Mouse (Mus musculus) CH12.LX (cell line): ENCODE results near the gene Btd. TPM values are rescaled to one million over a fixed set of nuclear protein-coding genes. Genes with fewer than 3 reads are reported as not detected.
A peak's percentile ranks its signal among the peaks of the same experiment; 100 is the strongest.

Experiments
- DNase-seq: peaks from one replicate; pipeline ENCODE4 v3.0.0-alpha.2; 2013; ENCODE audit errors: extremely low read depth
- H3K27ac ChIP-seq: 2 replicates; pipeline ENCODE4 v1.5.1; 2012; ENCODE audit warnings: low read depth, mild to moderate bottlenecking, control low read depth, moderate library complexity; ENCODE audit not compliant: insufficient read depth
- H3K27me3 ChIP-seq: replicated peaks from 2 replicates; pipeline ENCODE3; 2012; ENCODE audit warnings: inconsistent platforms
- H3K36me3 ChIP-seq, 2 experiments: replicated peaks in 1 of 2; 2 replicates each; pipeline versions ENCODE3 to v1.6.1; 2012; ENCODE audit warnings: inconsistent platforms in 1 of 2, low read length in 1 of 2, mild to moderate bottlenecking in 1 of 2, mixed read lengths in 1 of 2, moderate library complexity in 1 of 2; ENCODE audit not compliant: control insufficient read depth in 1 of 2, insufficient read depth in 1 of 2
- H3K4me1 ChIP-seq, 2 experiments: 2 replicates each; pipeline ENCODE4 v1.6.1; 2012; ENCODE audit warnings: inconsistent platforms in 1 of 2, moderate library complexity in 1 of 2; ENCODE audit not compliant: insufficient read depth in 2 of 2, control insufficient read depth in 1 of 2
- H3K4me2 ChIP-seq: 2 replicates; pipeline ENCODE4 v1.6.1; 2012; ENCODE audit warnings: low read depth, mild to moderate bottlenecking, control low read depth; ENCODE audit not compliant: poor library complexity, insufficient read depth, severe bottlenecking
- H3K4me3 ChIP-seq, 3 experiments: fragments of 150-350 bp in 1 of 3; sonication (generic) in 1 of 3; replicated peaks in 1 of 3; 2 replicates each; pipeline versions ENCODE3 to v1.5.1; 2011 to 2012; ENCODE audit warnings: low read depth in 2 of 3, low read length in 2 of 3, mild to moderate bottlenecking in 2 of 3, moderate library complexity in 2 of 3, control low read depth in 1 of 3, improper control_type of control experiment in 1 of 3, inconsistent platforms in 1 of 3, mixed read lengths in 1 of 3; ENCODE audit not compliant: poor library complexity in 1 of 3
- H3K79me2 ChIP-seq: replicated peaks from 2 replicates; pipeline ENCODE4 v1.6.1; 2012; ENCODE audit warnings: mild to moderate bottlenecking, moderate library complexity; ENCODE audit not compliant: control insufficient read depth, poor library complexity, insufficient read depth, severe bottlenecking; ENCODE audit errors: extremely low read depth
- H3K9ac ChIP-seq: 2 replicates; pipeline ENCODE4 v1.6.1; 2012; ENCODE audit warnings: low read depth, mild to moderate bottlenecking, control low read depth, moderate library complexity; ENCODE audit not compliant: insufficient read depth
- H3K9me3 ChIP-seq: replicated peaks from 2 replicates; pipeline ENCODE3; 2012; ENCODE audit warnings: low read length, inconsistent platforms, mixed read lengths
- BHLHE40 ChIP-seq: IDR thresholded peaks from 2 replicates; pipeline ENCODE4 v1.6.1; 2011; ENCODE audit warnings: mild to moderate bottlenecking, low read depth, low read length, improper control_type of control experiment
- CHD2 ChIP-seq: IDR thresholded peaks from 2 replicates; pipeline ENCODE4 v1.6.1; 2011; ENCODE audit warnings: low read length, improper control_type of control experiment
- CTCF ChIP-seq, 2 experiments: IDR thresholded peaks in 1 of 2; conservative IDR thresholded peaks in 1 of 2; 2 replicates each; pipeline ENCODE4 v1.5.1; 2011 to 2012; ENCODE audit warnings: low read depth in 2 of 2, low read length in 2 of 2, improper control_type of control experiment in 1 of 2, inconsistent platforms in 1 of 2, mild to moderate bottlenecking in 1 of 2, moderate library complexity in 1 of 2
- E2F4 ChIP-seq: IDR thresholded peaks from 2 replicates; pipeline ENCODE4 v1.6.1; 2011; ENCODE audit warnings: low read depth, low read length, improper control_type of control experiment; ENCODE audit not compliant: insufficient replicate concordance
- ELF1 ChIP-seq: IDR thresholded peaks from 2 replicates; pipeline ENCODE4 v1.6.1; 2014; ENCODE audit warnings: low read depth, mild to moderate bottlenecking, inconsistent platforms, low read length, improper control_type of control experiment
- GABPA ChIP-seq: IDR thresholded peaks from 2 replicates; pipeline ENCODE4 v1.6.1; 2012; ENCODE audit warnings: low read depth, low read length, improper control_type of control experiment, inconsistent platforms; ENCODE audit not compliant: insufficient replicate concordance
- HCFC1 ChIP-seq: IDR thresholded peaks from 2 replicates; pipeline ENCODE4 v1.6.1; 2012; ENCODE audit warnings: low read depth, mild to moderate bottlenecking, inconsistent platforms, low read length, improper control_type of control experiment
- IRF4 ChIP-seq: IDR thresholded peaks from 2 replicates; pipeline ENCODE4 v1.6.1; 2014; ENCODE audit warnings: low read depth, mild to moderate bottlenecking, inconsistent platforms, low read length, improper control_type of control experiment
- KAT2A ChIP-seq: IDR thresholded peaks from 2 replicates; pipeline ENCODE4 v1.6.1; 2012; ENCODE audit warnings: low read length, improper control_type of control experiment, inconsistent platforms; ENCODE audit not compliant: insufficient replicate concordance
- MAZ ChIP-seq: IDR thresholded peaks from 2 replicates; pipeline ENCODE4 v1.6.1; 2012; ENCODE audit warnings: low read depth, mild to moderate bottlenecking, inconsistent platforms, low read length, improper control_type of control experiment, moderate library complexity
- MYC ChIP-seq: IDR thresholded peaks from 2 replicates; pipeline ENCODE4 v1.6.1; 2011; ENCODE audit warnings: low read depth, mild to moderate bottlenecking, improper control_type of control experiment, low read length
- PAX5 ChIP-seq: IDR thresholded peaks from 2 replicates; pipeline ENCODE4 v1.6.1; 2012; ENCODE audit warnings: low read length, inconsistent platforms, mixed read lengths
- RCOR1 ChIP-seq: conservative IDR thresholded peaks from 2 replicates; pipeline ENCODE4 v1.6.1; 2012; ENCODE audit warnings: low read depth, mild to moderate bottlenecking, inconsistent platforms, low read length, improper control_type of control experiment
- TBP ChIP-seq: conservative IDR thresholded peaks from 2 replicates; pipeline ENCODE4 v1.6.1; 2011; ENCODE audit warnings: low read depth, low read length, improper control_type of control experiment
- dilution Hi-C: fragments of 300-500 bp; cut with MboI; formaldehyde crosslinking; loops from 2 replicates; pipeline ENCODE4 v1.14.3; 2020; ENCODE audit warnings: low sequenced_read_pairs; ENCODE audit not compliant: extremely low pct_unique_long_range_greater_than_20kb, extremely low pct_ligation_motif_present
- in situ Hi-C: fragments of 300-500 bp; cut with MboI; formaldehyde crosslinking; loops from 3 replicates; pipeline ENCODE4 v1.14.3; 2019; ENCODE audit warnings: low sequenced_read_pairs, low pct_ligation_motif_present, low pct_unique_long_range_greater_than_20kb, mixed read lengths
- polyA plus RNA-seq: library from polyadenylated mRNA; unstranded; fragments of >175 nt; gene quantifications from 2 replicates; pipeline ENCODE4 v1.2.1, GENCODE M21; 2012; ENCODE audit warnings: low read depth; ENCODE audit not compliant: insufficient read length
- total RNA-seq, 2 experiments: library from RNA; depleted of rRNA; stranded (reverse); fragments of 300-350 nt in 1 of 2; fragments of >200 nt in 1 of 2; gene quantifications; 2 replicates each; pipeline ENCODE4 v1.2.3; 2012 to 2014

The Btd gene
- total and polyA plus RNA-seq, 3 experiments = 16.2 to 25.4 (median 23.0) TPM

DNA sequence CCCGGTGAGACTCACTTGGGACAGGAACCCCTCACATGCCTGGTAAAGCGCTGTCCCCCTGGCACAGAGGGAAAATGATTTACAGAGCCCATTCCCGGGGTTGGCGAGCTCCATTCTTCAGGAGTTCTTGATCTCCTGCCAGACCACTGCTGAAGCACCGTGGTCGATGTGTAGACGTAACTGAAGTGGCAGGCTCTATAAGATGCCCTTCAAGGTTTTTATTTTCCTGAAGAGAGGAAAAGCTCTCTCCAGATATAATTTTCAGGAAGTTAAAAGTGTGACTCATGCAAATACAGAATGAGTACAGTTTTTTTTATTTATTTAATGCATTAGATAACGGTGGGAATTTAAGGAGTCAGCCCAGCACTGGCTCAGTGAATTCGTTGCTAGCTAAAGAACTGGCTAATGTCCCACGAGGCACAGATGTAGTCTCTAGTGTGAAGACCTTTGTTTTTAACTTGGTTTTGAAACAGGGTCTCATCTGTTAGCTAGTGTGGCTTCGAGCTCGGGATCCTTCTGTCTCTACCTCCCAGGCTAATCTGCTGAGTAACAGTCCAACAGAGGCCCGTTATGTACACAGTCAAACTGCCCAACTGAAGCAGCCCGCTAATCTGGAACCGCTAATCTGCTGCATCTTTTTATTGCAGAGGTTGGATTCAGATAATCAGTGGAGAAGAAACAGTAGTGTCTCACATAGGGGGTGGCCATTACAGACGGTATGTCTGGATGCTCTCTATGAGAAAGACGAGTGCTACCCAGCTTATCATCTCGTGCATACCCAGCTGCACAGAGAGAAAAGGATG lies 23.5 kb downstream of the Btd start:
- H3K9me3 ChIP-seq = peaks cover 8% of the 10 kb centered on the region
- in situ Hi-C loops = no loop called here
- dilution Hi-C loops = no loop called here
- no peak overlapping the region for H3K4me3 ChIP-seq
- H3K27me3 ChIP-seq = no peaks in the 10 kb centered on the region
- peaks cover 10 to 30% of the 10 kb centered on the region in 2 experiments for H3K36me3 ChIP-seq
- TF ChIP-seq KAT2A (no peak), CTCF (conservative IDR thresholded peaks at IDR 0.05 in 1 of 2, IDR thresholded peaks at IDR 0.05 in 1 of 2; ENCODE audit: low read depth in 2 of 2, low read length in 2 of 2) (no peak), RCOR1 (no peak), GABPA (no peak)
- TF ChIP-seq, all 38 proteins: peak for 0
- no peak overlapping the region for H3K9ac ChIP-seq
- peaks cover 33 to 86% of the 10 kb centered on the region in 2 experiments for H3K4me1 ChIP-seq
- peak overlapping the region; percentile 24; the same call in 1 of the 2 replicates for H3K4me2 ChIP-seq
- peak overlapping the region; percentile 37 for H3K27ac ChIP-seq
- no peak for DNase-seq
- H3K79me2 ChIP-seq = no peaks in the 10 kb centered on the region

DNA sequence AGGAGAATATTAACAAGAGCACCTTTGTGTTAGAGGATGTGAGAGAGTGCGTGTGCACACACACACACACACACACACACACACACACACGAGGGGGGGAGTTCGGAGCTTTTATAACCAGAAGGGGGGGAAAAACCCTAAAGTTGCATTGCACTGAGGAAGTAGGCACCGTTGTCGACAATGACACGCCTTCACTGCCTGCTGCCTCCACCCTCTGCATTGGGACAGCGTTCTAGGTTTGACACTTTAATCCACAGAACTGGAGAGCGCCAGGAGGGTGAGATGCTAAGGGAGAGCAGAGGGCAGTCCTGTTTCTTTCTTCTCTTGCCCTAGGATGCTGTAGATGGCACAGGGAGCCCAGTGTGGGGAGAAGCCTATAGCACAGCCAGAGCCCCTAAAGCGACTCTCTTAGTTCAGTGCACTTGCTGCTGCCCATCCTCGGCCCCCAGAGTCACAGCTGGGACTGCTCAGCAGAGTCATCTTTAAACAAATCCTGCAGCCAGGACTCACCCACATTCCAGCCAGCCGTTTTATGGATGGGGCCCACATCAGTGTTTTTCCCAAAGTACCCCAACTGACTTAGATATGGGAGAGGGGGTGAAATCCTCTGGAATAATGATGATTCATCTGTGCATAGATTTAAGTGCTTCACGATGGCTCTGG lies 24.2 kb downstream of the Btd start:
- Histone ChIP-seq H3K36me3 (peaks cover 10 to 32% of the 10 kb centered on the region in 2 experiments), H3K27me3 (no peaks in the 10 kb centered on the region), H3K9me3 (peaks cover 8% of the 10 kb centered on the region), H3K4me2 (peak overlapping the region; percentile 53), H3K27ac (peak overlapping the region; percentile 48), H3K4me1 (peaks cover 36 to 86% of the 10 kb centered on the region in 2 experiments), H3K9ac (peak overlapping the region; percentile 33), H3K4me3 (peak overlapping the region in 1 of 3 experiments; percentile 15), H3K79me2 (no peaks in the 10 kb centered on the region)
- dilution Hi-C loops = no loop called here
- in situ Hi-C loops = no loop called here
- TF ChIP-seq MAZ = peak; percentile 73
- no peak for TF ChIP-seq CTCF (conservative IDR thresholded peaks at IDR 0.05 in 1 of 2, IDR thresholded peaks at IDR 0.05 in 1 of 2; ENCODE audit: low read depth in 2 of 2, low read length in 2 of 2)
- TF ChIP-seq ELF1 = peak; percentile 65
- TF ChIP-seq PAX5 = no peak
- no peak for TF ChIP-seq HCFC1
- peak; percentile 75 for TF ChIP-seq BHLHE40
- TF ChIP-seq TBP = 0 out of 2 replicates have a peak, but pooled peaks have one; percentile 17
- TF ChIP-seq E2F4 = no peak
- peak; percentile 79 for TF ChIP-seq IRF4
- no peak for TF ChIP-seq CHD2
- TF ChIP-seq MYC = peak; percentile 70; the same call in 1 of the 2 replicates
- DNase-seq = peak; percentile 86
